Mouse (Mus musculus) hindlimb bud, embryonic 11.5 days (tissue): ENCODE data around the gene Mlana.
A peak's percentile ranks its signal among the peaks of the same experiment; 100 is the strongest.

Experiments used
- DNase-seq: peaks from one replicate; pipeline ENCODE4 v3.0.0-alpha.2; 2012; ENCODE audit warnings: low read depth, low spot score; ENCODE audit errors: extremely low spot score

Gene Mlana

DNA sequence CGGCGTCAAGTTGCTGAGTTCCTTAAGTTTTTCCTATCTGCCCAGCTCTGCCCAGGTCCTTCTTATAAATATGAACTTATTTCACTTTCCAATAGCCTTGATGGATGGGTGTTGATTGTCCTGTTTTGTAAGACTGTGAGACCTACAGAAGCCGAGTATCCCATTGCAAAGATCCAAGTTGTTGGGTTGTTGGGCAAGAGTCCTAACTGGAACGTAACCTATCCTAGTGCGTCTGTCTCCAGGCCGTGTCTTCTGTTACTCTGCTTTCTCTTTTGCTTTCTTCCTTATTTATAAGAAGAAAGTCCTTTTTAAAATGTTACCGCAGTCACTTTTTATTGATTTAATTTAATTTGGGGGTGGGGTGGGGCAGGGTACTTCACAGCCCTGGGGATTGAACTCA lies 22.7 kb upstream of the Mlana start:
- no peak for DNase-seq

DNA sequence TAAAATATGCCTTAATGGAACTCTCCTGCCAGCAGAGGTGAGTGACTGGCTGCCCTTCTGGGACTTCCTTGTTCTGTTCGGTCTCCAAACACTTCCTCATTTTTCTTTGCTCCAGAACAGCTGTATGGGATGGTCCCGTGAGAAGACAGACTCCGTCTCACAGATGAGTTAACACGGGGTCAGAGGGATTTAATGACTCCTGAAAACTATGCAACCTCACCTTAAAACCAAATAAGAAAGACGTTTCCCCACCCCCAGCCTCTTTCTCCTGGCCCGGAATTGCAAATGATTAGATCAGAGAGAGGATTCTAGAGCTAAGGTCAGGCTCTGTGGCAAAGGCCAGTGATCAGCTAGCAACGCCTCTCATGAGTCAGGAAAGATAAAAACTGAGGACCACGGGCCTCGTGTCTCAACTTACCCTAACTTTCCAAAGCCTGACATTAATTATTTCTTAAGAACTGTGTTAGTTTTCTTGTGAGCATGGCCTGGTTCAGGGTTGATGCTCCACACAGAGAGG lies 22.0 kb upstream of the Mlana start:
- DNase-seq, result no peak

DNA sequence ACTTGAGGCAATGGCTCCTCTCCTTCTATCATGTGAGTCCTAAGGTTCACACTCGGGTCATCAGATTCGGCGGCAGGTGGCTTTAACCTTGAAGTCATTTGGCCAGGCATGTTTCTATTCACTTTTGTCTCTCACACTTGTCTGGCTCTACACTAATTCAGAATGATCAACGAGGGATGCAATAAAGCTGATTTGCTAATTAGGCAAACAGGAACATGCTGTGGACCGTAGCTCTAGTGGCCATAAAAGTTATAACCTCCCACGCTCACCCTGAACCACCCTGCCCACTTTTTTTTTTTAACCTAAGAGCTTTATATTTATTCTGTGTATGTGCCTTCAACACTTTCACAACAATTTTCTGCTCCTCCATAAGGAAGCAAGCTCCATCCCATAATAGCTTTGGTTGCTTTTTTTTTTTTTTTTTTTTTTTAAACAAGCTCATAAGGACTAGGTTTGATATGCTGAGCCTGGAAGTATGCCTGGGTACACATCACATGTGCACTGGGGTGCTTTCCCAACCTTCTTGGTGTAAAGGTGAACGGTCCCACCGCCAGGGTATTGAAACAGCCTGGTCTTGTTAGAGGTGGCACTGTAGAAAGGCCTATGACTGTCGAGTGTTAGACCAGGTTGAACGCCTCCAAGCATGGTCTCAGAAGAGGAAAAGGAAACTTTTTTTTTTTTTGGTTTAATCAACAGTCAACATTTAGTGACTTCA lies 21.0 kb upstream of the Mlana start:
- no peak for DNase-seq

DNA sequence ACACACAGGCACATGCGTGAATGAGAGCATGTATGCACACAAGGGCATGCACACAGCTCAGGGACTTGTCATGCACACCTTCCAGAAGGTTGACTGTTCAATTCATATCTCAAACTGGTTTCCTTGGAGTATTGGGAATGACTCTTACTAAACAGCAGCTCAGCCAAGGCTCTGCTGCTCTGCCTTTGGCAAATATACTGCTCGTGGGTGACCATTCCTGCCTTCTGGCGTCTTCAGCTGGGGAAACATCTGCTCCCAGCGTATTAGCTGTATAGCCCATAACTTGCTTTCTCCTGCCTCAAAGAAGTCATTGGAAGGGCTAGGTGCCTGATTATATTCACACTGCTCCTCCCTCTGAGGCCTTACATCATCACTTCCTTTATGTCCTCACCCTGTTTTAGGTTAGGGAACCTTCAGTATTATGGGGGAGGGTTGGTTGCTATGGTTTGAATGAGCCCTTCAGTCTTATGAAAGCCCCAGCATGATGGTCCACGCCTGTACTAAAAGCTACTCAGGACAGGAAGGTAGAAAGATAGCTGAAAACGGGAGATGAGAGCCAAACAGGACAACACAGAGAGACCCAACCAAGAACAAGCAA lies 19.3 kb upstream of the Mlana start:
- no peak for DNase-seq

DNA sequence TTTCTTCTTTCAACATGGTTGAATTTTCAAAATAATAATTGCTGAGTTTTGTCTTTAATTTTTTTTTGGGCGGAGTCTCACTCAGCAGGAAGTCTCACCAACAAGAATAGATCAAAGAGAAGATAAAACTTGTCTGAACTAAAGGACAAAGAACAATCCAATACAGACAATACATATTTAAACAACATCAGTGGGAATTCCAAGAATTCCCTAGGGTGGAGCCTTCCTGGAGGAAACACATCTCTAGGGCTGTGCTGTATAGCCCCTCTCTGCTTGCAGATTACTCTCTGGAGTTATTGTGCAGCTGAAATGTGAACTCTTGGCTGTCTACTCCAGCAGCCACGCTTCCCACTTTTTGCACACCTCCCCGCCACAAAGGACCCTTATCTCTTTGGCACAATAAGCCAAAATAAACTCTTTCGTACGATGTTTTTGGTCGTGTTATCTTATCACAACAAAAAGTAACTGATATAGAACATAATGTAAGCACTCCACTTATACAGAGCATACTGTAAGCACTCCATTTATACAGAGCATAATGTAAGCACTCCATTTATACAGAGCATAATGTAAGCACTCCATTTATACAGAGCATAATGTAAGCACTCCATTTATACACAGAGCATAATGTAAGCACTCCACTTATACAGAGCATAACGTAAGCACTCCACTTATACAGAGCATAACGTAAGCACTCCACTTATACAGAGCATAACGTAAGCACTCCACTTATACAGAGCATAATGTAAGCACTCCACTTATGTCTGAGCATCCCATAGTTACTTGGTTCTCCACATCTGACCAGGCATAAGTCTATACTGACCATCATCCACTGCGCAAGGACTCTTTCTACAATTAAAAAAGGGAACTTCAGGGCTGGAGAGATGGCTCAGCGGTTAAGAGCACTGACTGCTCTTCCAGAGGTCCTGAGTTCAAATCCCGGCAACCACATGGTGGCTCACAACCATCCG lies 17.2 kb upstream of the Mlana start:
- DNase-seq, result no peak

DNA sequence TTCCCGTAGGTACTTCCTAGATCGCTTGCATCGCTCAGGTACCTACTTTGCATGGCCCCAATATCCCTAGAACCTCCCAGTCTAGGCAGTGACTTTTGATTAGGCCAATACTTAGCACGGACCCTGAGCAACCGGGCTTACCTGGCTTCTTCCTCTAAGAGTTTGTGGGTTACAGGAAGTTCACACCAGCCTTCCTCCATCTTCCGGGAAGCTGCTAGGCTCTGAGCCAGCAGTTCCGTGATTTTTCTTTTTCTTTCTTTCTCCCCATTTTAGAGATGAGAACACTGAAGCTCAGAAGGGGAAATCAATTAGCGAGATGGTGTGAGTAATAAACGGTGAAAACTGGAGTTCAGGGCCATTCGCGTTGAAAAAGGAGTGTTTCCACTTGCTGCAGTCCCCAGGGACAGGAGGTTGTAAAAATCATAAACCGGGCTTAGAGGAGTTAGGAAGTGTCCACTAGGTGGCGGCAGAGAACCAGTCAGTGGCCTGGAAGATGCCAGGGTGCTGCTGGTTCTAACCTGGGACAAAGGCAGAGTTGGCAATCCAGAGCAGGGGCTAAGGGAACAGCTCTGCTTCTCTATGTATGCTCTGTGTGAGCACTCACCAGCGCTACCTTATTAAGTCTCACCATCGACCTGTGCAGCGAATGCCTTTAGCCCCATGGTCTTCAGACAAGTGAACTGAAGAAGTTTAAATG lies 13.6 kb upstream of the Mlana start:
- DNase-seq, result peak; percentile 70

DNA sequence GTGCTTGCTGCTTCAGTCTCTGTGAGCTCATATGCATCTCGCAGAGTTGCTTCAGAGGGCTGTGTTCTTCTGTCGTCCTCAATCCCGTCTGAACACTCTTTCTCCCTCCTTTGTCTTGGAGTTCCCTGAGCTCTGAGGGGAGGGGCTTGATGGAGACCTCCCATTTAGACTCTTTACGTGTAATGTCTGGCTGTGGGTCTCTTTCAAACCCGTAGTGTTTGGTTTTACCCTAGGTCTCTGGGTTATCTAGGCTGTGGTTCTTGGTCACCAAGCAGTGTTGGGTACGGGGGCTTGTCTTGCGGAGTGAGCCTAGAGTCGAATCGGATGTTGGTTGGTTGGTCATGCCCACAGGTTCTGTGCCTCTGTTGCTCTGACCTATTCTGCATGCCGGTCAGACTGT lies 2.6 kb upstream of the Mlana start:
- DNase-seq, result no peak

DNA sequence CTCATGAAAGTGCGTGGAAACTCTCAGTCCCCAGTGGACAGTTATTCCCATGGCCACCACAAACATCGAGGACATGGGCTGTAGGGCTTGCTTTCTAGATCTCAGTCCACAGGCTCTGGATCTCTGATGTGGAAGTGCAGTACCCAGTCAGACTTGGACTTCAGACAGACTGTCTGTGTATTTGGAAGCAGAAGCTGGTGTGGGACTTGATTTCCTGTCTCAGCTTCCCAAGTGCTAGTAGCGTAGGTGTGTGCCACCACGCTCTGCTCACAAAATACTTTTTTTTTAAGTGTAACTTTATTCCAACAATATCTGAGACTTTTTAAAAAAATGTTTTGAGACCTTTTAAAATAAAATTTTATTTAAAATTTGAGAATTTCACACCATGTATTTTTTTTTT lies 1.3 kb upstream of the Mlana start:
- DNase-seq, result no peak

DNA sequence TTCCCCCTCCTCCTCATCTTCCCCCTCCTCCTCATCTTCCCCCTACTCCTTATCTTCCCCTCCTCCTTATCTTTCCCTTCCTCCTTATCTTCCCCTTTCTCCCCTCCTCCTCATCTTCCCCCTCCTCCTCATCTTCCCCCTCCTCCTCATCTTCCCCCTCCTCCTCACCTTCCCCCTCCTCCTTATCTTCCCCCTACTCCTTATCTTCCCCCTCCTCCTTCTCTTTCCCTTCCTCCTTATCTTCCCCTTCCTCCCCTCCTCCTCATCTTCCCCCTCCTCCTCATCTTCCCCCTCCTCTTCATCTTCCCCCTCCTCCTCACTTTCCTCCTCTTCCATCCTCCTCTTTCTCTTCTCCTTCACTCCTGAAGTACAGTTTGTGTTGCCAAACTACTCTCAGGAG lies 784 bp upstream of the Mlana start:
- no peak for DNase-seq

DNA sequence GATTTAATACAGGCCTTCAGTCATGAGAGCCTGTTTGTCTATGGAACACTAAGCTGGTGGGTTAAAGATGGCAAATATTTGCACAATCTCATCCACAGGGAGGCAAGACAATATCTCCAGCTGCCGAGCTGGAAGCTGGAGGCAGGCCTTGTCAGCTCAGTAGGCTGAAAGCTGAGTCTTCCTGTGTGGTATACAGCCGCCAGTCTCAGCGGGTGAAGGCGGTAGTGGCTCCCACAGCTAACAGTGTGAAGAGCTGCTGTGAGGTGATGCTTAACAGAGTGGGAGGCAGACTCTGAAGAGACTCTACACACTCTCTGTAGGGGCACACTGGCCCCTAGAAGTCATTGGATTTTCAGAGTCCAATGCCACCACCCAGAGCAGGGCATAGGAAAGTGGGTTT lies 4.1 kb downstream of the Mlana start:
- no peak for DNase-seq

DNA sequence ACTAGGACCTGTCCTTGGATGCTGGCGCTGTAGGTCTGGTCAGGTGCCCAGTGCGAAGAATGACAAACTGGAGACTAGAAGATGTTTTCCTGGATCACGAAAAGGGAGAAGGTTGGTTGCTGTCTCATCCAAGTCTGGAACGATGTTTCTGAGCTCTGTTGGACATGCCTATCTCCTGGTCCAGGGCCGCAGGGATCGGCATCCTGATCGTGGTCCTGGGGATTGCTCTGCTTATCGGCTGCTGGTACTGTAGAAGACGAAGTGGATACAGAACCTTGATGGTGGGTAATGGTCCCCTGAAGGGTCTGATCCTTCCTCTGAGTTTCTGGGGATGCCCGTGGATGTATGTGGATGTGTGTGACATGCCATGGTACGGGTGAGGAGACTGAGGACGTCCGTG lies 6.8 kb downstream of the Mlana start:
- no peak for DNase-seq

DNA sequence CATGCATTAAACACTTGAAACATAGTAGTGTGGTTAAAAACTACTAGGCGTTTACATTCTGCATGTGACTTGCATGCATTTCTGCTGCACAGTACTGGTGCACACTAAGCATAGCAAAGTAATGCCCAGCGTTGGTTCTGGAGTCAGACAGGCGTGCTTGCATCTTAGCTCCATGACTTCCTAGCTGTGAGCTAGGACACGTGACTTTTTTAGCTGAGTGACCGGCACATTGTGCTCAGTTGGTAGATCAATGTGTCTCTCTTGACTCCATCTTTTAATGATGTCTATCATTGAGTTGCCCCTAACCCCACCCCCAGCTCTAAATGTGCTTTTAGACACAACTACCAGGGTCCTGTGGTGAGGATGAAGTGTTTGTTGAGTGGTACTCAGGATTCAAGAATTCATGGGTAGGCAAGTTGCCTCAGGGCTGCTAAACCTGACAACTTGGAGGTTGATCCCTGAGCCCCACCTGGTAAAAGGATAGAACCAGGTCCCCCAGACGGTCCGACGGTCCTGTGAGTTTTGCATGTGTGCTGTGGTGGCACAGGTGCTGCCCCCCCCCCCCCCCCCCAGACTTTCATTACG lies 9.8 kb downstream of the Mlana start:
- no peak for DNase-seq

DNA sequence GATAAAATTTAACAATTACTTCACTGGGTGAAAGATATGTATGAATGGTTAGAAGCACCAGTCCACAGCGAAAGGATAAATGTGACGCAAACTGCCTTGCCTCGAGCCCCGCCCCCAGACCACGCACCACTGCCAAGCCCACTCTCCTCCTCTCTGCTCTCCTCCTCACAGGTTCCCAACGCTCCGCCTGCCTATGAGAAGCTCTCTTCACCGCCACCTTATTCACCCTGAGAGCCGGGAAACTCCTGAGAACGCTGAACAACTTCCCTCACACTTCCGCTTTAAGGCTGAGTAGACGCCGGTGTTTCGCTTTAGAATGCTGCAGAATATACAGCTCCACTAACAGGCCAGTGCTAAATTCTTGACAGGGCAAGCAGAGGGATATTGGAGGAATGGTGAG lies 10.4 kb downstream of the Mlana start:
- no peak for DNase-seq

DNA sequence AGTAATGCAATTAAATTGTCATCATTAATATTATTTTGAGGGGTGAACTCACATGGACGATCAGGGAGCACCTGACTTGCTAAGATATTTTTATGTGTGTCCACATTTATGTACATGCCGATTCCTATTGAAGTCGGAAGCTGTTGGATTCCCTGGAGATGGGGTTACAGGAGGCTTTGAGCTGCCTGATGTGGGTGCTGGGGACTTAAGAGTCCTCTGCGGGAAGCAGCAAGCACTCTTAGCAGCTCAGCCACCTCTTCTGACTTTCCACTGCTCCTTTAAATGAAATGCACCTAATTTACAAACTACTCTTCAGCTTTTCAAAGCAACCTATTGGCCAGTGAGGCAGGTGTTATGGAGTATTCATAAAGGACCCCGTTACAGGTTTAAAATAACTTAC lies 10.8 kb downstream of the Mlana start:
- no peak for DNase-seq

DNA sequence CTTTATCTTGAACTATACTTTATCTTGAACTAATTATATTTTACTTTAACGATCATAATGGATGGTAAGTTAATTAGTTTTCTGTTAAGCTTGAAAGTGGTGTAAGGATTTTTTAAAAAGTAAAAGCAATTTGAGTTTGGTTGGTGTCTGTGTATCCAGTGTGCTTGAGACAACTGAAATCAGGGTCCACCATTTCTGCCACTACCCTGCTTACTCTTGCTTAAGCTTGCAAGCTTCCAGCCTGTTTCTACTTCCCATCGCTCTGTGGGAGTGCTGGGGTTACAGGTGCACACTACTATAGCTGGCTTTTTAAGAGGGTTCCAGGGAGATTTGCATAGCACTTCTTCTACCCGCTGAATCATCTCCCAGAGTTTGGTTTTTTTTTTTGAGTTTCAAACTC lies 11.8 kb downstream of the Mlana start:
- no peak for DNase-seq

DNA sequence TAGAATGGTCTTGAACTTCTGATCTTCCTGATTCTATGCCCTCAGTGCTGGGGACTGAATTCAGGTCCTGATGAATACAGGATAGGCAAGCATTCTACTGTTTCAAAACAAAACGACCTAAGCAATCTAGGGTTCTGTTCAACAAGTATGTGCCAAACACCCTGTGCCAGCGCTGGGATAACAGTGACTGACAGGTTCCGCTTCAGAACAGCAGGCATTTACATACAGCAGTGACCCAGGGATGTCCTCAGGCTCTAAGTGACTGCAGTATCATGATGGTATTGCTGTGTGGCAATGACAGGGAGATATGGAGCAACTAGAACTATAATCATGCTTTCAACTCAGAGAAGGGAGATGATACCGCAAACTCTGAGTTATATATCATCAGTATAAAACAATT lies 15.8 kb downstream of the Mlana start:
- DNase-seq, result no peak

DNA sequence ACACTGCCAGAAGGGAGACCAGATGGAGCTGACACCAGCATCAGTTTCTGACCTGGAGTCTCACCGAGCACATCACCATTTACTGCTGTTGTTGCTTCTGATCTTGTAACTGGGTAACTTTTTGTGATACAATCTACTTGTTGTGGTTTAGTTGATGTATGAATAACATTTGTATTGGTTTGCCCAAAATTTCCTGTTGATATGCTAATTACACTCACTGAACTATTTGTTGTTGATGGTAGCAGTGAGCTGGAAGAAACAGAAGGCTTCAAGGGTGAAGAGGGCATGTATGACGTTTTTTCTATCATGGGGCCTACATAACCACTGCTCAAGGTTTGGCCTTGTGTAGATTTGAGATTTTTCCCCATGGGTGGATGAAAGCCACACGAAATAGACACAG lies 20.2 kb downstream of the Mlana start:
- DNase-seq, result no peak

DNA sequence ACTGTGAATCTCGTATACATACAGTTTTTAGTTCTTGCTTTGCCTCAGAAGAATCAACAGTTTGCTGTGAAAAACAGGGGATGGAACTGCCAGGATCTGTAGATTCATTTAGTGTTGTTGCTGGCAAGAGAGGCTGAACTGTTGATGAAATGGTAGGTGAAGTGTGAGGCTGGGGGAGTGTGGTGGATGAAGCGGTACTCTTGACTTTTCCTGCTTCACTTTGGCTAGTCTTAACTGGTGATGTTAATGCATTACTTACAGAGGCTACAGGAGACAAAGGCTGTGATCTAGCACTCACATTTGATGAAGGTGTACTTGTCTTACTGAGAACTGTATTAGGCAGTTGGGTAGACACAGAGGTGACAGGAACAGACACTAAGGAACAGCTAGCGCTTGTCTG lies 20.9 kb downstream of the Mlana start:
- DNase-seq, result no peak

DNA sequence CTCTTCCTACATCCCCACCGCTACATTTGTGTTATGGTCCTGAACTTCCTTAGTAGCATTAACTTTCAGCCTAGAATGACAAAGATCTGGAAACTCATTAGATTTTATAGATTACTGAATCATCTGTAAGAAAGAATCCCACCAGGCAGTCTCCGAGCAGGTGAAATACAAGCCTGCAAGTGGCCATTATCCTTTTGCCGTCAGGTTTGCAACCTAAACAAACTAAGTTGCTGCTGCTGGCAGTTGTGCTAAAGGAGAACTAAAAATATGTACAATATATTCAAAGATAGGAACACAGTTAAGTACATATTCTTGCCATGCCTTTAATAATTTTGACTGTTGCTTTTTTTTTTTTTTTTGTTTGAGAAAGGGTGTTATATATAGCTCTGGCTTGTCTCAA lies 37.8 kb downstream of the Mlana start:
- no peak for DNase-seq

DNA sequence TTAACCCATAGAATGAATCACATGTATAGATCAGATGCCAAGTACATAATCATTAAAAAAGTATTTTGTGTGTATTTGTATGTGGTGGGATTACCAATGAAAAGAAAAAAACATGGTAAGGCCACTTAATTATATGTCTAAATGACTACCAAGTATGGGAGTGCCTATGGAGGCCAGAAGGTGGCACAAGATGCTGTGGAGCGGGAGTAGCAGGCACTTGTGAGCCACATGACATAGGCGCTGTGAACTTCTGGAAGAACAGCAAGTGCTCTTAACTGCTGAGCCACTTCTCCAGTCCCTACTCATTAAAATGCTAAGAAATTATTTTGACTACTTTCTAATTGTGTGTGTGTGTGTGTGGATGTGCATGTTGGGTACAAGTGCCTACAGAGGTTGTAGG lies 42.0 kb downstream of the Mlana start:
- DNase-seq, result no peak

DNA sequence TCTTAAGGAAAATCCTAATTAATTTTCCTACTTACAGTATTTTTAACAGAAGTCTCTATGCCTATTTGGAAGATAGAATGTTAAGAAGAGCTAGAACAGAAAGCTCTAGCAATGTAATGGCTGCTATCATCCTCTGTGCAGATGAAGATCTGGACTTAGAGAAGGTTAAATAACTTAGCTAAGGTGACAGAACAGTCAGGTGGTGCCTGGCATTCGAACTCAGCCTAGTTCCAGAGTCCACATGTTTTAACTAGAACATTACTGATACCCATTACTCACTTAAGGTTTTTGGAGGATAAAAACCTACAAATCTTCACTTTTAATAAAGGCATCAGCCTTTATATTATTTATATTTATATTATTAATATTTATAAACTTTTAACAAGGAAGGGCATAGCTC lies 43.0 kb downstream of the Mlana start:
- no peak for DNase-seq
